Mouse (Mus musculus): ENCODE measurements around the gene Luzp4.
"Not testable (repeated sequence)": the region's sequence is repeated elsewhere in the genome, so short reads cannot be mapped to it uniquely, and the experiment has no call there.

The Luzp4 gene

DNA sequence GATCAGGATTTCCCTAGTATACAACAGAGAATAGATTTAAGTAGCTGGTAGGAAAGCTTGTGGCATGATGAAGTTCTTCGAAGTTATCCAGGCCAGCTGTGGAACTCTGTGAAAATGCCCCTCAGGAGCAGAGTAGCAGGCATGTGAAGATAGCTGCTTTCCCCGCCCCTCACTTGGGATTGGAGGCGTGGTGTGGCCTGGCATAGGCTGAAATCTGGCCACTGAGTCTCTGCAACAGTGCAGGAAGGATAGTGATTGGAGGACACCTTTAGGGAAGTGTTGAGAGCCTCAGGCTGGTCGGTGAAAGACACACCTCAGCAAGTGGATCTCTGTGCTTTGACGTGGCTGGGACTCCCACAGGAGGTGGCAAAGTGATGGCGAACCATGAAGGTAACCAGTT is at the start of gene Luzp4:
Luzp4 (plus strand) TSS at position 301 of the 400 bp plus-strand sequence.
- not testable (repeated sequence) for ATAC-seq (ENCODE audit: insufficient number of reproducible peaks, low FRiP score, low TSS enrichment)

DNA sequence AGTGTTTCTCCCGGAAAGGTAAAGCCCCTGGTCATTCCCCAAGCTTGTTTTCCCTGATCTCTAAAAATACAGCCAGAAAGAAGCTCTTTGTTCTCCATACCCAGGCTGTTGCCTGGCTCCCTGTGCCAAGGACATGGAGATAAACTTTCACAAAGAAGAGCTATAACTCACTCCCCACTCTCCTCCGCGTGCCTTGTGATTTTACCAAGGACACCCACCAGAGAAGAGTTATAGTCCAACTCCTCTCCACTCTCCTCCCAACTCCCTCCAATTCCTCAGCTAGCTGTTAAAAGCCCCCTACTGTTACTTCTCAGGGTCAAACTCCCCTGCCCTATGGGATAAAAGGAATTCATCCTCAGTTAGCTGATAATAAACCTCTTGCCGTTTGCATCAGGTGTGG is 15.6 kb upstream of the Luzp4 start:
- ATAC-seq (ENCODE audit: insufficient number of reproducible peaks, low FRiP score, low TSS enrichment): not testable (repeated sequence)
